Mouse (Mus musculus): Measurements from ENCODE around the gene Fgf7.

Fgf7 gene

DNA sequence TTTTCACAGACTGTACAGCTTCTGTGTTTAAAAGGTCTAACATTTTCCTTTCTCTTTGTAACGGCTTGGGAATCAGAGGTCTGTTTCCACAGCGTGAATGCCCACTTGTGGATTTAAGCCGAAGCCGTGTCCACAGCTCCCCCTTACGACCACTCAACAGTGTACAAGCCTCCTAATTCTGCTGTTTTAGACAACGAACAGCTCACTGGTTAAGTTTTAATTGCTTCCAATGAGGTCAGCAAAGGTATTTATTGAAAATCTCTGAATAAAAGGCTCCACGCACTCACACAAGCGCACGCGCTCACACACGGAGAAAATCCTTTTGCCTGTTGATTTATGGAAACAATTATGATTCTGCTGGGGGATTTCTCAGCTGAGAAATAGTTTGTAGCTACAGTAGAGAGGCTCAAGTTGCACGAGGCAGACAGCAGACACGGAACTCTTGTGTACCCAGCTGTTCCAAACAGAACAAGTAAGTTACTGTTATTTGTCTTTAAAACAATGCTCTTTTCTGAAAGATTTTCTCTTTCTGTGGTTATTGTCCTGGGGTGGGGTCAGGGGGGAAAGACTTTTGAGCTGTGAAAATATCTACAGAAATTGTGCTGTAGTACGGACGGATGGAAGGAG, at the start of gene Fgf7:
Gene Fgf7, plus strand, starts transcription at position 280 of the 627 bp plus-strand sequence.
- 41% methylated on average over 15 of the region's 15 CpGs for WGBS

DNA sequence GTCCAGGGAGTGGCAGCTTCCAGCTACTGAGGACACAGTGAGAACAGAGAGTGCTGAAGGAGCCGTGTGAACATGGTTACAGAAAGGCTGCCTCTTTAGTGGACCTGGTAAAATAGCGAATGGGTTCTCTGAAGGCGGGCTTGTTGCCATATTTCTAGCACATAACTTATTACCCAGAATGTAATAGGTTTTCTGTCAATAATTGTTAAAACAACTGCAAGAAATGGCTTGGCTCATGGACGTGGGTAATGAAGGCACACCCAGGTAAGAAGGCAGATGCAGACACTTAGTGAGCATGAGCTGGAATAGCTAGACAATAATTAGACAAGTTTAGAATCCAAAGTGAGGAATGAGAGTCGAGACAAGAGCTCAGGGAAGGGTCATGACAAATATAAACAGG, 32.2 kb upstream of the Fgf7 start:
- 76% methylated on average over 5 of the region's 5 CpGs for WGBS

DNA sequence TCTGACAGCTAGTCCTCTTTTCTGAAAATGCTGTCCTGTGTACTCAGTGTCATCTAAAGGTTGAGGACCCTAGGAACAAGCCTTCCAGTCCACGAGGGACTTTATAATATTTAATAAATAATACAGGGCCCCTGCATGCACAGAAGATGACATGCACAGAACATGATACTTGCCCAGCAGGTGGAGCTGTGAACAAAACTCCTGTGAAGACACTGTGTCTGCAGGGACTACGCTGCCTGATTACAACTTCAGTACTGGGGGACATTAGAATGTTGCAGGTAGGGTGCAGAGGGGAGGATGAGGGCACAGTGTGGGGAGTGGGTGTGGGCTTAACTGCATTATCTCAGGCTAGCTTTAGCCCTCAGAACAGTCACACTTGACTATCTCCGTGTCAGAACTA, 28.4 kb upstream of the Fgf7 start:
- WGBS, result 41% methylated on average over 3 of the region's 3 CpGs

DNA sequence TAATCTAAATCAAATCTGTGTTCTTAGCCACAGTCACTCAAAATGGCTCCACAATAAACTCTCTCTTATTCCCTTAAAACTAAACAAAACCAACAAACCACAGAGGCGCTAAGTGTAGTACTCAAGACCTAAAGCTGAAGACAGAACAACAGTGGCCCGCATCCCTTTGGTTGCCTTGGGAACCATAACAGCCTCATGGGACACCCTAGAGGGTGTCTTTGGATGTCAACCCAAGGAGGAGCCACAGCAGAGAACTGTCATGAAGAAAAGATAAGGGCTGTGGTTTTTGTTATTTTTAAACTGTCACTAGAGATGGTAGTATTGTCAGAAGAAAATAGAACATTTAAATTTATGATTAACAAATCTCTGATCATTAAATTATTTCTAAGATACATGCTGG, 27.7 kb upstream of the Fgf7 start:
- WGBS, result 83% methylated on average over 2 of the region's 2 CpGs

DNA sequence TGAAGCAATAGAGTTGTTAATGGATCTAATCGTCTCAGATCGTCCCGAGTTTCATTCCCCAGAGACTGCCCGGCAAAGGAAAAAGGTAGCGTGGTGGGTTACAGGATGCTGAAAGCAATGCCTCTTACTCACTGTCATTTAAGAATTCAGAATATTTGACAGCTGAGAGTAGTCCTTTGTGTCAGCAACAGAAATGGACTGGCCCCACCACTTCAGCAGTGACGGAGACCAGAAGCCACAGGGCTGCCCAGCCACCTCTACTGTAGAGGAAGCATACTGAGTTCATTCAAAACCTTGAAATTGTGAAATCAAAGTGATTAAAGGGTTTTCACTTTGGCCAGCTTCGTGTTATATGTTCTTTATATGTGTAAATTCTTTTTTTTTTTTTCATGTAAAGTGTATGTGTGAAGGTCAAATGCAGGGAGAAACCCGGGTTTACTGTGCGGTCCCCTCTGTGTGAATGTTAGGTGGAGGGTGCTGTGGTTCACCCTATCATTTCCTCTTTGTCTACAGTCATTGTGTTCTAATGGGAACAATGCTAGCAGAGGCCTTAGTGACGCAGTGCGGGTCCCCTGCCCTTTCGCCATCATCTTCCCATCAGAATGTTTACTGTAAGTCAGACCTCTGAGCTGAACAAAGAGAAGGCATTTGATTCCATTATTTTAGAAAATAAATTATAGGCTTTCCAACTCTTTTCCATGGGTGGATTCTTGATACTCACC, 19.3 kb upstream of the Fgf7 start:
- WGBS, result 78% methylated on average over 12 of the region's 12 CpGs

- 63% methylated on average over 3 of the region's 3 CpGs for WGBS
Observed at GRCm38 (mm10) chr2:126015763-126016473, 18.5 kb upstream of the Fgf7 start.

- 64% methylated on average over 8 of the region's 8 CpGs for WGBS
Observed at GRCm38 (mm10) chr2:126031186-126031900, 3.1 kb upstream of the Fgf7 start.

DNA sequence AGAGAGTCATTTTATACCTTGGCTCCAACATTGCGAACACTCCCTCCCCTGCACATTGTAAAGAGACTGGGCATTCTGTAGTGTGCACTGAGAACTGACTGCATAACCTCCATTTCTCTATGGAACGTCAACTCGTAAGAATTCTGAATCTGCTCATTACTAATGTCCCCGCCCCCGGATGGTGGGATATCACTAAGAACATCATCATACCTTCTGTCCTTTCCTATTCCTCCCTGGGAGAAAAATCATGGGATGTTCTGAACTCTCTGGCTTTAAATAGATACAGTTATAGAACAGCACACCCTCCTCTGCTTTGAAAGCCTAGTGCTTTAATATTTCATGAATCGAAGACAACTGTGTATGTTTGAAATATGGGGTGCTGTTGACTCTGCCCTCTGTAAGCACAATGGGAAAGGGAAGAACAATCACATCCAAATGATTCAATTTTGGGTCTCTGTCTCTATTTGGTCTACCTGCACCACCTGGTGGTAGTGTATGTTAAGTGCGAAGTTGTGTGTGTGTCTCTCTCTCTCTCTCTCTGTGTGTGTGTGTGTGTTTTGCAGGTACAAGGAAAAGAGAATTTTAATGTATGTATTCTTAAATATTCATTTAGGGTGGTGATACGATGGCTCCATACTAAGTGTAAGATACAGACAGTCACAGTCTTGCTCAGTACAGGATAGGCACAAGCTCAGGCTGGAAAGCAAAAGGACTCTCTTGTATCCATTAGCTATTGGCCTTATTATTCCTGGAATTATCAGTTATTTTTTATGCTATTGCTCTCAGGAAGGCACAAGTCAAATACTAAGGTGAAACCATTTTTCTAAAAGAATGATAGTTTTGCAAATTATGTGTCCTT, 1.1 kb upstream of the Fgf7 start:
- WGBS, result 69% methylated on average over 8 of the region's 8 CpGs

DNA sequence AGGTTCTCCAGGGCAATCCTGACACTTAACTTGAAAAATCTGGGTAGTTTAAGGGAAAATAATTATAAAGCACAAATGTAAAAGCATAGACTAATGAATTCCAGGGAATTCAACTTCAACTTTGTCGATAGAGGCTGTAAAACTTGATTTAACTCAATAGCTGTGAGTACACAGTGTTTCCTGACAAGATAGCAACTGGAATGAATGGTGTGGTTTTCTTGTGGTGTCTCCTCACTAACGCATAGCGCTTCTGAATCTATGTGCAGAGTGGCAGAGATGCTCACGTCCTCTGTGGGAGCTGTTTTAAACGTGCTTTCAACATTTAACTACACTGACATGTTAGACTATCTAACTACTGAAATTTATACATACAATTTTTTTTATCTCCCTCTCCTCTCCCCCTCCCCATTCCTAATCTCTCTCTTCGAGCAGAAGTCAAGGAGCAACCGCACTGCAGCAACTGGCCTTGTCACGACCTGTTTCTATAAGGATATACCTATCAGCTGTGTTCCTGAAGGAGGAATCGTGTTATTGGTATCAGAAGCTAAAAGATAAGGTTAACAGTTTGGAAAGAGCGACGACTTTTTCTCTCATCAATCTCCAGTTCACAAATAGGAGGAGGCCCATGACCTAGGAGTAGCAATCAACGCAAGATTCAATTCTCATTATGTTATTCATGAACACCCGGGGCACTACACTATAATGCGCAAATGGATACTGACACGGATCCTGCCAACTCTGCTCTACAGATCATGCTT, 734 bp downstream of the Fgf7 start:
- WGBS, result 89% methylated on average over 15 of the region's 15 CpGs

DNA sequence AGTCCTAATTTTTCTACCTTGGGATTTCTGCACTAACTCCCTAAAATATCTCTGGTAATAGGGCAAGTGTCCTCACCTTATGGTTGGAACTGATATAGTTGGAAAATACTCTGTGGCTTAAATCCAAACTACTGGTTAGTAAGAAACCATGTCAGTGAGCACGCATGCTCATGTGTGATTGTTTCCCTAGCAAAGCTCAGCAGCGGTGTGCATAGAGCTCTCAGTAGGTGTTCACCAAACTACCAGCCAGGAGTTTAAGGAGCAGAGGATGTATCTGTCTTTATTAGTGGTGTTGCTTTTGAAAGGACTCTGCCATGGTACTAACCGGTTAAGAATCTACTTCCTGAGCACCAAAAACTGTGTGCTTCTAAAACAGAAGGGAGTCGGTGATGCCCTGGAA, 1.7 kb downstream of the Fgf7 start:
- WGBS, result 84% methylated on average over 4 of the region's 4 CpGs

DNA sequence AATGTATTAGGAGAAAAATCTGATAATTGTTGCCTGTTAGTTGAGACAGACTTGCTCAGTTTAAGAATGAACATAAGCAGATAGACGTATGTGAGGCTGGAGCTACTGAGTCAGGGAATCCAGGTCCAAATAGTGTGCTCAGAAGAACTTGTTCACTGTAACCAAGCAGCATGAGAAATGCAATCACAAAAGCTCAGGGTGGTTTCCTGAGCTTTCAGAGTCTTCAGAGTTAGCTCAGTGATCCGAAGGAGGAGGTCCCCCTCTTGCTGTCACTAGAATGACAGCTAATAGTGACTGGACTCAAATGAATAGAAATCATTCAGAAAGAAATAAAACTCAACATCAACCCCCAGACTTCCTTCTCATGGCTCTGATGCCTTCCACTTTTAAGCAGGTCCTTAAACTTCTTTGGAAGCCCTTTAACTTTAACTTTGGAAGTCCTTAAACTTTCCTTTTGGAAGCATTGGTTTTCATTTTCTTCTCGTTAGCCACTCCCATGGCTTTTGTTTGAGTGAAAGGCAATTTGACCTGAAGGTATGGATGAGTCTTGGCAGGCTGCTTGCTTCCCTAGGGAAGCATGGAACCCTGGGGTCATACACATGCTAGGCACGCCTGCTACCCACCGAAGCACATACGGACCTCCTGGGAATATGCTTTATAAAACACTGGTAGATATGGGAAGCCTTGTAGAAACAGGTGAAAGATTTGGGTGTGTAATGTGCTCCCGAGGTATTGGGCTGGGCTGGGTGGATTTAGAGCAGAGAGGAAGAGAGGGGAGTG, 4.0 kb downstream of the Fgf7 start:
- 81% methylated on average over 7 of the region's 7 CpGs for WGBS

- WGBS, result 67% methylated on average over 4 of the region's 4 CpGs
Observed at GRCm38 (mm10) chr2:126039414-126039891, 5.0 kb downstream of the Fgf7 start.

GRCm38 (mm10) chr2:126040651-126041050, 6.2 kb downstream of the Fgf7 start:
- 93% methylated on average over 2 of the region's 2 CpGs for WGBS

- 94% methylated on average over 6 of the region's 6 CpGs for WGBS
Observed at GRCm38 (mm10) chr2:126041237-126041636, 6.8 kb downstream of the Fgf7 start.

GRCm38 (mm10) chr2:126042674-126043073, 8.2 kb downstream of the Fgf7 start:
- WGBS, result 70% methylated on average over 3 of the region's 3 CpGs

DNA sequence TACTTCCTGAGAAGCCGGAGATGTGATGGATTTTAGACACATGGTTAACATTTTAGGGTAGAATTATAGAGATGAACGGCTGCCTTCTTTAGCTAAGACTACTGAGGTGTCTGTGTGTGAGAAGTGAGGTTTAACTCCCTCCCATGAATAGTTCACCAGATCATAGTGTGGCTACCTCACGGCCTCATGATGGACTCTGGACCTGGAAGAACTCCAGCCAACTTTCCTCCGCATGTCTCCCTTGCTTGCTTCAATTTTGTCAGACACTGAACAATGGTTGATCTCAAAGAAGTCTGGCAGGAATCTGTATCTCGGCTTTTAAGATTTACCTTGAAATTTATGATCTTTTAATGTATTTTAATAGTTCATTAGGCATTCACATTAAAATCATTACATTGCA, 11.2 kb downstream of the Fgf7 start:
- WGBS, result 96% methylated on average over 5 of the region's 5 CpGs

DNA sequence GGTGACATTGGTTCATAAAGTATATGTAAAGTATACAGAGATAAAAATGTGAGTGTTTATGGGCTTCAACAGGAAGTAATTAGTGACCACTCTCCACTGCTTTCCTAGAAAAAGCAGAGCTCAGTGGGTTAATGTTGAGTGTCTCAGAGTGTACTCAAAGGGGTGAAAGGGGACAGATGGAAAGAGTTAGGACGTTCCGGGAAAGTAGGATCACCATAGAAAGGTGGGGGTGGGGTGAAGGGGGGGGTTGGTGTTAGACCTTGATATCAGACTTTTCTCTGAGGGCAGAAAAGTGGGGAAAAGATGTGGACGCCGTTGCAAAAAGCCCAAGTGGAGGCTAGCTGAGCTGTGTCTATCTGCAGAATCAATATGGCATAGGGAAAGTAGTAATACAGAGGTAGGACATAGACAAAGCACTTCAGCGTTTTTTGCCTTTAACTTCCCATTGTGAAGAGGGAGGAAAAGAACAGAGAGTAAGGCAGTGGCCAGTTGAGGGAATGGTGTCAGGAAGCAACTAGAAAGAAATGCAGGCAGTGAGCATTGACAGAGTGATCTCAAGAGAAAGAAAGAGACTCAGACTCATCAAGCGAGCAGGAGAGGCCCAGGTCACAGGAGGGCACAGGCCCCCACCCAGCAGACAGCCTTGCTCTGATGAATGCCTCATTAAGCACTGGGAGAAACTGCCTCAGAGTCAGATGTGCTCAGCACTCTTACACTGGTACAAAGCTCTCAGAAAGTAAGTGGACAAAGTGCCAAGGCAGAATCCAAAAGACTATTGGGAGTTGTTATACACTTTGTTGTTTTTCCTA, 18.5 kb downstream of the Fgf7 start:
- 65% methylated on average over 6 of the region's 6 CpGs for WGBS

DNA sequence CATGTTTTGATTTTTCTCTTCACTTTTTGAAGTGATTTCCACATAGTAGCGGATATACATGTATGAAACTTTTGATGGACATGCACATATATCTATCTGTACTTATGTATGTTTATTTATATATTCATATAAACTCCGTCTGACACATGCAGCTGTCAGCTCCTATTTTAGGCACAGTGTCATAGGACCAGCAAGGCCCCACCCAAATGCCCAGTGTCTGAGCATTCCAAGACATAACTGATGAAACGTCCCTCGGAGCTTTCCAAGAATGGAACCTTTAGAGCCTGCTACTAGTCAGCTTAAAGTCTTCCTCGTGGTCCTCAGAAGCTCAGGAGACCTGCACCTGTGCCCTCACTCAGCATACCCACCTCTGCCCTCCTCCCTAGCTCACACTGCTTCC, 19.2 kb downstream of the Fgf7 start:
- 75% methylated on average over 5 of the region's 5 CpGs for WGBS

DNA sequence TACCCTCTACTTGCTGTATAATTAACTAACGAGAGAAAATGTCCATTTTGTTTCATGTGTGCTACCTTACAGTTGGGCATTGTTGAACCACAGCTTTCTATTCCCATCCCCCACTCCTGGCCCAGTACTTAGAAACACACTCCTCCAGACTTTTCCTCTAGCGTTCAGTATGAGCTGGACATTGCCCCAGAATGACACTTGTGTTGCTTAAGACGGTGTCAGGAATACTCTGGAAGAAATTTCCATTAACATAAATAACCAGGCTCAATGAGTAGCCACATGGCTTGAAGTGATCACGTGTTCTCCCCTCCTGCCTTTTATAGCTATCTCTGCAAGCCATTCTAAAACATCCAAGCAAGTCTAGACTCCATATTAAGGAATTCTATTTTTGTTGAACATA, 26.1 kb downstream of the Fgf7 start:
- WGBS, result 40% methylated on average over 4 of the region's 4 CpGs
